ENCODE assay signal across 25 mouse cellular contexts in genomic region chr12:45080036-45080752, GRCm38 (mm10). TPM values are rescaled to one million over a fixed set of nuclear protein-coding genes. Genes with fewer than 3 reads are reported as not detected.
DNase-seq lines count a peak whose midpoint lies in the region; ATAC-seq and TF ChIP-seq lines count a peak whose summit lies in the region.
"Had no signal": no experiment of that assay in that cellular context is flagged by ENCODE, and none has a peak within 500 bp of the region (broad histone marks: within the 10 kb centered on the region; RNA-seq: fewer than 3 reads in every experiment).

No protein-coding gene starts in this region.

- TF ChIP-seq POLR2A in lung, adult 2 months (IDR thresholded peaks at IDR 0.05; ENCODE audit: borderline replicate concordance, extremely low read depth, low read depth, low read length): no peak

- peaks cover 16% of the 10 kb centered on the region; the same call in 1 of the 2 replicates for H3K4me1 ChIP-seq in lung, postnatal 0 days (ENCODE audit: insufficient read depth, low read depth, low read length)
- no peaks in the 10 kb centered on the region for H3K4me1 ChIP-seq in lung, adult 2 months (ENCODE audit: control insufficient read depth, insufficient read depth, low read length)
- peaks cover 10% of the 10 kb centered on the region for H3K4me1 ChIP-seq in intestine, embryonic 15.5 days (replicated peaks)
- H3K4me1 ChIP-seq in stomach, embryonic 14.5 days (ENCODE audit: control insufficient read depth, insufficient read depth, low read length): no peaks in the 10 kb centered on the region
- H3K4me1 ChIP-seq in hindbrain, postnatal 0 days (ENCODE audit: insufficient read depth, low read length): no peaks in the 10 kb centered on the region

- WGBS in lung, postnatal 0 days: 60% methylated on average over 5 of the region's 5 CpGs
- 65% methylated on average over 5 of the region's 5 CpGs for WGBS in lung, adult 2 months
- 49% methylated on average over 5 of the region's 5 CpGs for WGBS in intestine, embryonic 15.5 days
- 55% methylated on average over 5 of the region's 5 CpGs for WGBS in stomach, embryonic 14.5 days
- WGBS in hindbrain, postnatal 0 days: 85% methylated on average over 5 of the region's 5 CpGs

- no peak overlapping the region for H3K4me3 ChIP-seq in lung, postnatal 0 days (ENCODE audit: low read depth, low read length)
- H3K4me3 ChIP-seq in lung, adult 2 months (replicated peaks; ENCODE audit: extremely low read depth, low read depth, low read length): no peak overlapping the region
- H3K4me3 ChIP-seq in intestine, embryonic 15.5 days (replicated peaks): no peak overlapping the region
- H3K4me3 ChIP-seq in stomach, embryonic 14.5 days (ENCODE audit: low read depth, low read length): no peak overlapping the region
- no peak overlapping the region for H3K4me3 ChIP-seq in hindbrain, postnatal 0 days (ENCODE audit: low read length)
- H3K4me3 ChIP-seq: forebrain, embryonic 10.5 days; forebrain, embryonic 13.5 days; heart, embryonic 15.5 days; hindbrain, embryonic 10.5 days; hindbrain, embryonic 13.5 days had no signal

- no peak for DNase-seq in lung, postnatal 0 days (ENCODE audit: low spot score)
- no peak for DNase-seq in lung, adult 2 months
- no peak for DNase-seq in right cerebral cortex, postnatal 10 days (ENCODE audit: low spot score in 2 of 2)
- no peak for DNase-seq in hindbrain, postnatal 0 days (ENCODE audit: low spot score)
- DNase-seq: adrenal gland, postnatal 10 days; adrenal gland, postnatal 36 days; cerebellum, adult 18-20 months; cerebellum, adult 9-10 months; gastrocnemius, postnatal 10 days; gastrocnemius, postnatal 36 days; heart, postnatal 10 days; heart, postnatal 36 days had no signal

- H3K27ac ChIP-seq in lung, postnatal 0 days (ENCODE audit: low read length): no peak overlapping the region
- H3K27ac ChIP-seq in intestine, embryonic 15.5 days: peak overlapping the region; percentile 27; the same call in 1 of the 2 replicates
- H3K27ac ChIP-seq in stomach, embryonic 14.5 days (ENCODE audit: low read length): peak overlapping the region; percentile 21; the same call in 1 of the 2 replicates
- H3K27ac ChIP-seq in hindbrain, postnatal 0 days: no peak overlapping the region
- H3K27ac ChIP-seq: forebrain, embryonic 10.5 days; forebrain, embryonic 13.5 days; heart, embryonic 15.5 days; hindbrain, embryonic 10.5 days; hindbrain, embryonic 13.5 days had no signal

- TF ChIP-seq EP300 in lung, postnatal 0 days (IDR thresholded peaks at IDR 0.05): no peak

- TF ChIP-seq CTCF in lung, postnatal 0 days (IDR thresholded peaks at IDR 0.05): no peak
- no peak for TF ChIP-seq CTCF in lung, adult 2 months (IDR thresholded peaks at IDR 0.05; ENCODE audit: insufficient read depth, low read length)
- TF ChIP-seq CTCF in hindbrain, postnatal 0 days (IDR thresholded peaks at IDR 0.05; ENCODE audit: low read depth): no peak

- H3K36me3 ChIP-seq in lung, postnatal 0 days (ENCODE audit: insufficient read depth, low read length): no peaks in the 10 kb centered on the region
- no peaks in the 10 kb centered on the region for H3K36me3 ChIP-seq in intestine, embryonic 15.5 days
- no peaks in the 10 kb centered on the region for H3K36me3 ChIP-seq in stomach, embryonic 14.5 days (ENCODE audit: control insufficient read depth, insufficient read depth, low read length)
- no peaks in the 10 kb centered on the region for H3K36me3 ChIP-seq in hindbrain, postnatal 0 days (ENCODE audit: insufficient read depth, low read length)
- H3K36me3 ChIP-seq: forebrain, embryonic 10.5 days; heart, embryonic 15.5 days; hindbrain, embryonic 10.5 days; hindbrain, embryonic 13.5 days had no signal

- H3K4me2 ChIP-seq in lung, postnatal 0 days (replicated peaks; ENCODE audit: low read depth, low read length): no peak overlapping the region
- H3K4me2 ChIP-seq in intestine, embryonic 15.5 days (replicated peaks): no peak overlapping the region
- H3K4me2 ChIP-seq in stomach, embryonic 14.5 days (replicated peaks; ENCODE audit: low read depth, low read length): no peak overlapping the region
- H3K4me2 ChIP-seq in hindbrain, postnatal 0 days (ENCODE audit: low read depth, low read length): no peak overlapping the region
- H3K4me2 ChIP-seq: forebrain, embryonic 13.5 days; heart, embryonic 11.5 days; heart, embryonic 15.5 days; hindbrain, embryonic 13.5 days had no signal

- no peak overlapping the region for H3K9ac ChIP-seq in lung, postnatal 0 days (replicated peaks; ENCODE audit: low read depth)
- no peak overlapping the region for H3K9ac ChIP-seq in intestine, embryonic 15.5 days
- H3K9ac ChIP-seq in stomach, embryonic 14.5 days (replicated peaks; ENCODE audit: low read depth, low read length): no peak overlapping the region
- no peak overlapping the region for H3K9ac ChIP-seq in hindbrain, postnatal 0 days (replicated peaks; ENCODE audit: low read length)
- H3K9ac ChIP-seq: forebrain, embryonic 13.5 days; heart, embryonic 15.5 days; hindbrain, embryonic 13.5 days had no signal

- ATAC-seq in lung, postnatal 0 days: peak; percentile 25; the same call in 1 of the 2 replicates
- ATAC-seq in intestine, embryonic 15.5 days: peak; percentile 65
- no peak for ATAC-seq in stomach, embryonic 14.5 days (ENCODE audit: insufficient number of reproducible peaks, insufficient read depth, low FRiP score, low read depth)
- ATAC-seq in hindbrain, postnatal 0 days: no peak
- ATAC-seq in megakaryocyte, adult 5-6 weeks (ENCODE audit: poor library complexity, severe bottlenecking): no peak
- ATAC-seq: activated CD4-positive, CD25-positive, alpha-beta regulatory T cell, adult 4 months; CD4-positive, CD25-positive, alpha-beta regulatory T cell, adult 4 months; forebrain, embryonic 13.5 days; forebrain, embryonic 16.5 days; hindbrain, embryonic 16.5 days had no signal

- no peaks in the 10 kb centered on the region for H3K9me3 ChIP-seq in lung, postnatal 0 days (ENCODE audit: low read length)
- no peaks in the 10 kb centered on the region for H3K9me3 ChIP-seq in intestine, embryonic 15.5 days
- H3K9me3 ChIP-seq in stomach, embryonic 14.5 days (ENCODE audit: control insufficient read depth, low read depth, low read length): no peaks in the 10 kb centered on the region
- H3K9me3 ChIP-seq in hindbrain, postnatal 0 days (ENCODE audit: low read length): no peaks in the 10 kb centered on the region
- H3K9me3 ChIP-seq: forebrain, embryonic 10.5 days; forebrain, embryonic 13.5 days; heart, embryonic 15.5 days; hindbrain, embryonic 10.5 days; hindbrain, embryonic 13.5 days had no signal

- no peaks in the 10 kb centered on the region for H3K27me3 ChIP-seq in lung, postnatal 0 days (replicated peaks; ENCODE audit: insufficient read depth, low read length)
- H3K27me3 ChIP-seq in intestine, embryonic 15.5 days (replicated peaks): no peaks in the 10 kb centered on the region
- H3K27me3 ChIP-seq in stomach, embryonic 14.5 days (ENCODE audit: control insufficient read depth, insufficient read depth, low read length): no peaks in the 10 kb centered on the region
- H3K27me3 ChIP-seq in hindbrain, postnatal 0 days (ENCODE audit: insufficient read depth, low read length): no peaks in the 10 kb centered on the region
- H3K27me3 ChIP-seq: forebrain, embryonic 13.5 days; heart, embryonic 15.5 days had no signal

RNA-seq across cellular contexts. Expression of gene Stxbp6, which starts 5.7 kb away (rescaled TPM):
- polyA plus RNA-seq in lung, postnatal 0 days (2015; fragmentation: Nextera tagmentation; extraction: Ambion mirVana): 22.1 and 25.7 TPM in 2 replicates
- 12.5 and 24.5 TPM in 2 replicates for polyA plus RNA-seq in lung, adult 2 months (2012; rRNA removed)
- polyA plus RNA-seq in intestine, embryonic 15.5 days (2015; fragmentation: Nextera tagmentation; extraction: Ambion mirVana): 12.1 and 18.8 TPM in 2 replicates
- 19.5 and 22.0 TPM in 2 replicates for polyA plus RNA-seq in stomach, embryonic 14.5 days (2014; fragmentation: Nextera tagmentation; extraction: Ambion mirVana)
- total RNA-seq in hindbrain, postnatal 0 days (2014; rRNA removed): 19.3 and 25.1 TPM in 2 replicates
- polyA plus RNA-seq in hindbrain, postnatal 0 days (2015; fragmentation: Nextera tagmentation; extraction: Ambion mirVana): 17.8 and 18.6 TPM in 2 replicates
- 43.0 and 54.7 TPM in 2 replicates for total RNA-seq in megakaryocyte, adult 5-6 weeks (2015)
- total RNA-seq in megakaryocyte, adult 5-6 weeks (2017): 53.3 and 56.1 TPM in 2 replicates
- polyA plus RNA-seq: activated CD4-positive, CD25-positive, alpha-beta regulatory T cell, adult 4 months; CD4-positive, CD25-positive, alpha-beta regulatory T cell, adult 4 months had no signal

Comparison
In these comparisons a context has a peak if more than half of its experiments do, and no peak if none do; other contexts are left out.
1. ATAC-seq: peak in lung, postnatal 0 days (single experiment) and intestine, embryonic 15.5 days (single experiment); none in stomach, embryonic 14.5 days (single experiment), hindbrain, postnatal 0 days (single experiment) and megakaryocyte, adult 5-6 weeks (single experiment).
2. H3K27ac ChIP-seq: peak in intestine, embryonic 15.5 days (single experiment) and stomach, embryonic 14.5 days (single experiment); none in lung, postnatal 0 days (single experiment) and hindbrain, postnatal 0 days (single experiment).